Mouse (Mus musculus): ENCODE results near the gene Ciapin1.
"Not testable (repeated sequence)": the region's sequence is repeated elsewhere in the genome, so short reads cannot be mapped to it uniquely, and the experiment has no call there.

Gene Ciapin1

DNA sequence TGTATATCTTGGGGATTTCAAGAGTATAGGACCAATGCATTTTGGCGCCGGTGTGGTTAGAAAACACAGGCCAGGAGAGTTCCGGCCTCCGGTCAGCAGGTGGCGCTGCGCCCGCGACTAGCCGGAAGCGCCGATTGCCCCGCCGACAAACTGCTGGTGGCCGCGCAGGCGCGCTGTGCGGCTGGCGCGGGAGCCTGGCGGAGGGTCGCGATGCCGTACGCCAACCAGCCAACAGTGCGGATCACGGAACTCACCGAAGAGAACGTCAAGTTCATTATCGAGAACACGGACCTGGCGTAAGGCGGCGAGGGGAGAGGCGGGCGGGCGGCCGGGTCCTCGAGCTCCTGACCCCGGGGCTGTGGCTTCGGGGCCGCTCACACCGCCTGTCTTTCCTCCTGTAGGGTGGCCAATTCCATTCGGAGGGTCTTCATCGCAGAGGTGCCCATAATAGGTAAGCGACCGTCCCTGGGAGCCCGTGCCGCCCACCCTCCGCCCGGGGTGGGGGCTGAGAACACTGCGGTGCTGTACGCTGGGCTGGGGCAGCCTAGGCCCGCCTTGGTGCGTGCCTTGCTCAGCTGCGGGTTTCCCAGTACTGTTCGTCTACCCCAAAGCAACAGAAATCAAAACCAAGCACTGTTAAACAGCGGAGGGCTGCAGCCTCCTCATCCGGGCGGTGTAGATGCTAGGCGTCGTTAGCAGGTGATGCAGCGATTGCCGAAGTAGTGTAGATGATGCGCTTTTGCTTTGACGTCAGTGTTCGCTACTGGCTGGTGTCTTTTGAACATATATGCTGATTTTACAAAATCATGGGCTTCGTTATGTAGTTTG is 19.4 kb upstream of the Ciapin1 start, which contains the start of gene Polr2c:
Gene Polr2c (plus strand): TSS at position 105 of the 828 bp plus-strand sequence.
- in situ Hi-C loops (cut with MboI, MseI), result no loop called here

DNA sequence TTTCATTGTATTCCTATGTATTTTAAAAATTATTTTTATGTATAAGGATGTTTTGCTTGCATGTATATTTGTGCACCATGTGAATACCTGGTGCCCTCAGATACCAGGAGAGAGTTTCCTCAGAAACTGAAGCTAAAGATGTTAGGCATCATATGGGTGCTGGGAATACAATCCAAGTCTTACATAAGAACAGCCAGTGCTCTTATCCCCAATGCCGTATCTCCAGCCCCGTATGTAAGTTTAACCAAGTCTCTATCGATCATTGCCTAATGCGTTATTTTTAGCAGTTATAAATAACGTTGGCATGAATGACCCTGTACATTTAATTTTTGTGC is 18.8 kb upstream of the Ciapin1 start:
- in situ Hi-C loops (cut with MboI, MseI), result no loop called here

DNA sequence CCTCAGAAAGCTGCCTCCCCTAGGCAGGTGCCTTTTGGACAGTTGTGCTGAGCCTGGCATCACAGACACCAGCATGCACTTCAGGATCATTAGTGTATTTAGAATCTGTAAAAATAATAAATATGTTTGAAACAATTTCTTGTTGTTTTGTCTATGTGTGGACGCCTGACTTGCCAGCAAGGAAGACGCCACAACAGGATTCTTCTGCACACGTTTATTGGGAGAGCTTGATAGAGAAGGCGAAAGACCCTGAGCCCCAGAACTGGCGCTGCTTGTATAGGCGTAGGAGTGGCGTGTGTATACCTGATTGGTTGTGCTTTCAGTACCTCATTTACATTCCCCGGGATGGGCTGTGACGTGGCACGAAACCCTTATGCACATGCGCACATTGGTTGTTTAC is 16.6 kb upstream of the Ciapin1 start:
- in situ Hi-C loops (cut with MboI, MseI), result not testable (repeated sequence)

DNA sequence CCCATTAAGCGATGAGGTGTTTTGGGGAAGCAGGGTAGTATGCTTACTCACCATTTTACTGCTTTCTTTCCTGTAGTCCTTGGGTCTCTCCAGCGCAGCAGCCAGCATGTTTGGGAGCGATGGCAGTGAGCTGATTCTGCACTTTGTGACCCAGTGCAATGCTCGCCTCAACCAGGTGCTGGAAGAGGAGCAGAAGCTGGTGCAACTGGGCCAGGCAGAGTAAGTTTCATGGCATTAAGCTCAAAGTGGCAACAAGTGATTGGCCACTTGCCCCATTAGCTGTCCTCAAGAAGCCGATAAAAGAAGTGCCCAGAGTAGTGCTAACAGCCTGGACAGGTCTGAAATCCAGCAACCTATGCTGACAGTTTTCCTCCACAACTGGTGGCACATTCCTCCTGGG is 11.9 kb upstream of the Ciapin1 start:
- in situ Hi-C loops (cut with MboI, MseI), result no loop called here

DNA sequence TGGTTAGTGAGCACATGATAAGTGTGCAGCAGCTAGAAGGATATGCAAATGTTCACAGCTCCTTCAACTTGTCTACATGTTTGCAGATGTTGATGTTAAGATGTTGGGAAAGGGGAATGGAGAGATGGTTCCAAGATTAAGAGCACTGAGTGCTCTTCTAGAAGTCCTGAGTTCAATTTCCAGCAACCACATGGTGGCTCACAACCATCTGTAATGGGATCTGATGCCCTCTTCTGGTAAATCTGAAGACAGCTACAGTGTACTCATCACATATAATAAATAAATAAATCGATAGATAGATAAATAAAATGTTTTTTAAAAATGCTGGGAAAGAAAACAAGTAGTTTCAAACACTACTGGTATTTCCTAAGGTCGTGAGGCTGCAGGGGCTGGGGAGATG is 3.0 kb upstream of the Ciapin1 start:
- in situ Hi-C loops (cut with MboI, MseI), result no loop called here

DNA sequence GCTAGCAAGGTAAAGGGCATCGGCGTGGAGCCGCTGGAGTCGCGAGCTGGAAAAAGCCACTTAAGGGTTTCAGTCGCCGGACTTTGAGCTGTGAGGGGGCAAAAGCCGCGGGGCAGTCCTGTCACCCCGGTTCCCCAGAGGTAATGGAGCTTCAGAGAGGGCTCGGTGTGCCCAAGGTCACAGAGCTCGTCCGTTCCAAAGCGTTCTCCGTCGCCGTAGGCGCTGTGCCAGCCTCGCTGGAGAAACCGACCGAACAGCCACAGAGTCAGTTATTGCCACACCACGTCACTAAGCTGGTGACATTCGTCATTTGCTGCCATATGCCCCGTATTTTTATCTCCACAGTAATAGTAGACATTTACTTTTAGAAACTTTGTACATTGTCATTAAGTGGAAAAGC is 442 bp upstream of the Ciapin1 start:
- in situ Hi-C loops (cut with MboI, MseI), result no loop called here

DNA sequence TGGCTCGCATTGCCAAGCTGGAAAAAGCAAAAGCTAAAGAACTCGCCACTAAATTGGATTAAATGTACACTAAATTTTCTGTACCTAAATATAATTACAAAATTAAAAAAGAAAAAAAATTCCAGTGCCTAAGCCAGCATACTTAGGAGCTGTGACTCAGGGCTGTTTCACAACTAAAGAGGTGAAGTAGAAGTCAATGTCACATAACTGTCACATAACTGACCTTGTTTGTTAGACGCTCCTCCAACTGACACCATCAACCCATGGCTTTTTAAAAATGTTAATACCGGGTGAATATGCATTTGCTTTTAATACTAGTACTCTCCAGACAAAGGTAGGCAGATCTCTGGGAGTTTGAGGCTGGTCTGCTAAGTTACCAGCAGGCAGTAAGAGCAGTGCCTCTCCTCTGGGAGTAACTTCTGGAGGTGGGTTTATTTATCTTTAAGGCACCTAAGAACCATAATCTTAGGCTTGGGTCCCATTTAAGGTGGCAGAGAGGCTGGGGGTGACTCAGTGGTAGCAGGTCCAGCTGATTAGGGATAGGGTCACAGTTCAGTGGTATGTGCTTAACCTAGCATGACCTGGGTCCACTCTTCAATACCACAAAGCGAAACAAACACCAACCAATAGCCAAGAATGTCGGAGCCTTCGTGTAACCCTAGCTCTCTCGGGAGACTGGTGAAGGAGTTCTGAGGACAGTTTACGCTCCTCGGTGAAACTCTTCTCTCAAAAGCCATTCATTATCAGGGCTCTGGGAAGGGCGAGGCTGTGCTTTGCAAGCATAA is 1.5 kb downstream of the Ciapin1 start:
- in situ Hi-C loops (cut with MboI, MseI), result no loop called here

DNA sequence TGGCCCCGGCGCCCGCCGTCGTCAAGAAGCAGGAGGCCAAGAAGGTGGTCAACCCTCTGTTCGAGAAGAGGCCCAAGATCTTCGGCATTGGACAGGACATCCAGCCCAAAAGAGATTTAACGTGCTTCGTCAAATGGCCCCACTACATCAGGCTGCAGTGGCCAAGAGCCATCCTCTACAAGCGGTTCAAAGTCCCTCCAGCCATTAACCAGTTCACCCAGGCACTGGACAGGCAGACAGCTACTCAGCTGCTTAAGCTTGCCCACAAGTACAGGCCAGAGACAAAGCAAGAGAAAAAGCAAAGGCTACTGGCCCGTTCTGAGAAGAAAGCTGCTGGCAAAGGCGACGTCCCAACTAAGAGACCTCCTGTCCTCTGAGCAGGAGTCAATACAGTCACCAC is 2.4 kb downstream of the Ciapin1 start:
- in situ Hi-C loops (cut with MboI, MseI), result not testable (repeated sequence)

DNA sequence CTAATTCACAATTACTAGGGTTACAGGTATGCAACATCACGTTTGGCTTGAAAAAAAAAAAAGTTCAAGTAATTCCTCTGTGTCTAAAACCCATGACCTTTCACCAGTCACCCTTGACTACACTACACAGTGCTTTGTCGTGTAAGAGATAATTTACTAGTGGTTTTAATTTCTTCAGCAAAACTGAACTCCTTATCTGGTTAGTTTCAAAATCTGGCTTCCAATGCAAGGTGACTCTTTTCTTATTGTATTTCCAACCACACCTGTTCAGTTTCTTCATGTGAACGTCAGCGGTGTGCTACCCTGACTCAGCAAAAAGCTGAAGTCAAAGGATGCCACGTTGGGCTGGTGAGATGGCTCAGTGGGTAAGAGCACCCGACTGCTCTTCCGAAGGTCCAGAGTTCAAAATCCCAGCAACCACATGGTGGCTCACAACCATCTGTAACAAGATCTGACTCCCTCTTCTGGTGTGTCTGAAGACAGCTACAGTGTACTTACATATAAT is 4.2 kb downstream of the Ciapin1 start:
- in situ Hi-C loops (cut with MboI, MseI), result not testable (repeated sequence)

DNA sequence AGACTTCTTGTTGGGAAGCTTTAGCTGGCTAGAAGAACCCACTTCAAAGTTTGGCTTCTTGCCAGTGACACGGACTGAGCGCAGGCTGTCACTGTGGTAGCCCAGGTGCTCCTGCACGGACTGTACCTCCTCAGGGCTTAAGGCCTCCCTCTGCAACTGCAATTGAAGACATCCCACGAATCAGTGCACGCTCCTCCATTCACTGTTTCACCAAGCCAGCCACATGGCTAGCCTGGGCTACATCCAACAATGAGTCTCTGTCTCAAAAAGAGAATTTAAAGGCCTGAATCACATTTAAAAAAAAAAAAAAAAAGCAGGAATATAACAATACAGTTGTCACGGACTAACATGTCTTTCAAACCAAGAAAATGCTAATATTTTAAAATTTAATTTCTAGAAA is 9.9 kb downstream of the Ciapin1 start:
- in situ Hi-C loops (cut with MboI, MseI), result no loop called here

DNA sequence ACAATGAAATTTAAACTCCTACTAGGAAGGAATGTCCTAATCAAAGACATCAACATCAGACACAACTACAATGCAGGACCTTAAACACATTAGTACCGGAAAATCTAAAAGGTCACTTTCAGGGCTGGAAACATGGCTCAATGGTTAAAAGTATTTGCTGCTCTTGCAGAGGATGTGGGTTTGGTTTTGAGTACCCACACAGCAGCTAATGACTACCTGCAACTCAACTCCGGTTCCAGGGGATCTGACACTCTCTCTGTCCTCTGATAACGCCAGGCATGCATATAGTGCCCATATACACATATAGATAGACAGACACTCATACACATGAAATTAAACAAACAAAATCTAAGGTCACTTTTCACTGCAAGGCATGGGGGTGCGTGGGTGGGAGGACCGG is 11.9 kb downstream of the Ciapin1 start:
- in situ Hi-C loops (cut with MboI, MseI), result no loop called here

DNA sequence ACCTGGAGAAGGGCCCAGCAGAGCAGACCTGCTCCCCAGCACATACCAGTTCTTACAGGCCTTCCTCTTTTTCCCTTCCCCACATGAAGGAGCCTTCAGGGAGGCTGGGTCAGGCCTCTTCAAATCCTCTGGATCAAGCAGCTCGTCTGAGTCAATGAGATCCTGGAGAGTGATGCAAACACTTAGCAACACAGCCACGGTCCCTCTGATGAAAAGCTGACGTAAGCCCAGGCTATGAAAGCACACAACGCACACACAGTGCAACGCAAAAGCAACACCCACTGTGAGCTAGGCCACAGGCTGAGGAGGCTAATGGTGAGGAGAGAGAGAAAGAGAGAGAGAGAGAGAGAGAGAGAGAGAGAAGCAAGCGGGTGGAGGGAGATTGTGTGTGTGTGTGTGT is 13.0 kb downstream of the Ciapin1 start:
- in situ Hi-C loops (cut with MboI, MseI), result no loop called here

DNA sequence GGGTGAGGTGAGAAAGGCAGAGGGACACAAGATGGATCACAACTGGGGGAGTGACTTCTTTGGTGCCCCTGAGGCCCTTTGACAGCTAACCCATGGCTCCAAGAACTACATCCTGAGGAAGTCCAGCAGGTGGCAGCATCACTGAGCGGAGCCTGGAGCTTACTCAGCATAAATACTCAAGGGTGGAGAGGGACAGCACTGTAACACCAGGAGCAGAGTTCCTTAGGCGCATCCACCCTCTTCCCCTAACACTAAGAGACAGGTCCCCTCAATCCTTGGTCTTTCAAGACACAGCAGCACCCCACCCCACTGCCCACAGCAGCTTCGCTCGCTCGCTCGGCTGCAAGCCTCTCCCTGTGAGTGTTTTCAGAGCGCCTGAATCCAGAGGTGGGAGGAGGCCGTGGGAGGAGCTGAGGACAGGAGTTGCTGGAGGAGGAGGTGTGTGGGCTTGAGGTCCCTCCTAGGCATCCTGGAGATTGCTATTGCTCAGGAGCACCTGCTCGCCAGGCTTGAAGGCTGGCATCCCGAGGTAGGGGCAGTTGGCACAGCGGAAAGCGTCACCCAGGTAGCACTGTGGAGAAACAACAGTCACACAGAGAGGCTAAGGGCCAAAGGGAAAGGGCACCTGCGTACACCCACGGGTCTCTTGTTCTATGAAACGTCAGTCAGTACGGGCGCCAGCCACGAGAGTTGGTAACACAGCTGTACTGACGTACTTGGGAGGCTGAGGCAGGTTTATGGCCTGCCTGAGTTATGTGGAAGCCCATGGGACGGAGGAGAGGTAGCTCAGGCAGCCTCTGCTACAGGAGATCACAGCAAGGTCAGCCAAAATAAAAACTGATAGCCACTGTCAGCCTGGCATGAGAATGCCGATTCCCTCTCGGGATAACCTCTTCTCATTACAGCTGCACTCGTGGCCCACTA is 15.3 kb downstream of the Ciapin1 start:
- in situ Hi-C loops (cut with MboI, MseI), result loop anchor here (5.0 to 25.0 kb wide), 3 partner anchors 84 to 1464 kb away; no protein-coding TSS in a partner anchor

DNA sequence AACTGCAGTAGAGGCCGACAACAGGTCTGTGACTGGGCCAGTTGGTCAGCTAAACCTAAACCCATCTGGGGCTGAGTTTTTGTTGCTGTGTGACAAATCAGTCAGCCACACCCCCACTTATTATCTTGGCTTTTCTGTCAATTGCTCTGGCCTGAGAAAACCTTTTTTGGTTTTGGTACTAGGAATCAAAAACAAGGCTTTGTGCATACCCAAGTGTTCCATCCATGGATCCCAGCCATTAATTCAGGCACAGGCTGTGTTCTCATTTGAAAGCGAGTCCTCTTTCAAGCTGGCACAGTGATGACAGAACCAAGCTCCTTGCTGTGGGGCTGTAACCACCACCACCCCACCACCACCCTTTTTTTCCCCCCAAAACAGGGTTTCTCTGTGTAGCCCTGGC is 16.8 kb downstream of the Ciapin1 start:
- in situ Hi-C loops (cut with MboI, MseI), result loop anchor here (5.0 to 25.0 kb wide), 3 partner anchors 86 to 1466 kb away; no protein-coding TSS in a partner anchor

DNA sequence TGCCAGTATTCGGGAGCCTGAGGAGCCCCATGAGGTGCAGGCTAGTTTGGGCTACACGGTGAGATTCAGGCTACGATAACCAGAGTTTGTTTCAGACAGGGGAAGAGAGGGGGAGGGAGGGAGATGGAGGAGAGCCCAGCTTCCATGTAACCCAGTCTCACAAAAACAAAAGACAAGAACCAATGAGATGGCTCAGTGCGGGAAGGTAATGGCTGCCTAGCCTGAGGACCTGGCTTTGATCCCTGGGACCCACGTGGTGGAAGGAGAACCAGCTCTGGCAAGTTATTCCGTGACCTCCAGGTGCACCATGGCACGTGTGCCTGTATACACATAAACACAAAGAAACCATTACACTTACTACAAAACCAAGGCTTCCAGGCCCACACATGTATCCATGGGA is 17.6 kb downstream of the Ciapin1 start:
- in situ Hi-C loops (cut with MboI, MseI), result loop anchor here (5.0 to 25.0 kb wide), 3 partner anchors 87 to 1467 kb away; no protein-coding TSS in a partner anchor

DNA sequence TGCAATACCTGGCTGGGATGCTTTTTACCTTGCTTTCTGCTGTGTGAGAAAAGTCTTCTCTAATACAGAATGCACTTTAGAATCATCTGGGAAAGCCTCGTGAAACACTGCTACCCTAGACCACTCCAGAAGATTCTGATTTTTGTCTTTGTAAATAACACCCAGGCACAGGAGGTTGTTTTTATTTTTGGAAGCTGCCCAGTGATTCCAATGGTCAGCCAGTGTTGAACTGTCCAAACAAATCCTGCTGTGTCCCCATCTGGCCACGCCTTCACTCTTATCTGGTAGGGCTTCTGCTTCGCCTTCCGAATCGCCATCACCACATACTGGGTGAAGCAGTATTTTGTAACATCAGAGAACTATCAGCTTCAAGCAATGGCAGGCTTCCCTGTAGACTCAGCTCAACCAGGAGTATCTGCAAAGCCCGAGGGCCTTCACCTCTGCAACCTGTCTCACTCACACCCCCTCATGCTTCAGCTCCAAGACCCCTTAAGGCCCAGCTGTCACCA is 18.4 kb downstream of the Ciapin1 start:
- in situ Hi-C loops (cut with MboI, MseI), result loop anchor here (5.0 to 25.0 kb wide), 4 partner anchors 63 to 1468 kb away; no protein-coding TSS in a partner anchor

DNA sequence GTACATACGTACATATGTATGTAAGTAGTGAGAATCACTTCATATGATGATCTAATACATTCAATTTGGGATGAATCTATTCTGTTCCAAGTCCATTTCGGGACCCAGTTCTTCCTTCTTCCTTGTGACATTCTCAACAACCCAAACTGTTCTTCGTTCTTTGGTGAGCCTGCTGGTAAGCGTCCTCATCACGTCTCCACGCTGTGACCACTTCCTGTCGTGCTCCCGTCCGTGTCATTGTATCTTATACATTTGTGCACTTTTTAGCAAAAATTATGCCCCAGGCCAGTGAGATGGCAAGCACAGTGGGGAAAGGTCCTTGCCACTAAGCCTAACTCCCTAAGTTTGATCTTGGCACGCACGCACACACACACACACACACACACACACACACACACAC is 20.2 kb downstream of the Ciapin1 start:
- in situ Hi-C loops (cut with MboI, MseI), result loop anchor here (5.0 to 25.0 kb wide), 2 partner anchors 64 to 1469 kb away; no protein-coding TSS in a partner anchor

DNA sequence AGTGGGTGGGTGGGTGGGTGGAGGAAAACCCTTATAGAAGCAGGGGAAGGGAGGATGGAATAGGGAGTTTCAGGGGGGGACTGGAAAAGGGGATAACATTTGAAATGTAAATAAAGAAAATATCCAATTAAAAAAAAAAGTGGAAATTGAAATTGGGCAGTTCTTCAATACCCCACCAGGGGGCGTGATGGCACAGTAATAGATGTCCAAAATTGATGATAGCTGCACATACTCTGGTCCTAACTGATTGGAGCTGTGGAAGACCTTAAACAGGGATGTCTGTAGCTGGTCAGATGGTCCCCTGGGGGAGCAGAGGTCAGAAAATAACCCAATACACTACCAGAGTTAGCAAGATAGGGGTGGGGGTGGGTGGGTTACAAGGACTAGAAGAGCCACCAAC is 23.6 kb downstream of the Ciapin1 start:
- in situ Hi-C loops (cut with MboI, MseI), result loop anchor here in 1 of 2 experiments (25.0 kb wide), 1 partner anchor 1473 kb away; no protein-coding TSS in a partner anchor

DNA sequence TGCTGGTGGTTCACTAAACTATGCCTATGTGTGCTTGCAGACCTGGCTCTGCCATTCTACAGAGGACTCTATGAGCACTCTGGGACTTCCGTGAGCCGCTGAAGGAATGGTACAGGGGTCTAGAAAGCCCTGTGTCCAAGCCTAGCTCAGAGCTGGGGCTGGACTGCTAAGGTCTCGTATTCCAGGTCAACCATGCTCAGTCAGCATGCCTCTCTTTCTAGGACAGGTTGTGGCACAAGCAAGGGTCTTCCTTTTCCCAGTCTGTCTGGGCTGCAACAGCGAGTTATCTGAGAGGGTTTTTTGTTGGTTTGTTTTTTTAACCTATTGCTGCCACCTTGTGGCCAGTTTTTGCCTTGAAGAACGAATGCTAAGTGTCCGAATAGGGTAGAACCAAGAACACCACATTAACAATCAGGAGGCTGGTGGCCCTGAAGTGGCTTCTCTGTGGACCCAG is 25.5 kb downstream of the Ciapin1 start:
- in situ Hi-C loops (cut with MboI, MseI), result loop anchor here in 1 of 2 experiments (25.0 kb wide), 1 partner anchor 1475 kb away; no protein-coding TSS in a partner anchor

DNA sequence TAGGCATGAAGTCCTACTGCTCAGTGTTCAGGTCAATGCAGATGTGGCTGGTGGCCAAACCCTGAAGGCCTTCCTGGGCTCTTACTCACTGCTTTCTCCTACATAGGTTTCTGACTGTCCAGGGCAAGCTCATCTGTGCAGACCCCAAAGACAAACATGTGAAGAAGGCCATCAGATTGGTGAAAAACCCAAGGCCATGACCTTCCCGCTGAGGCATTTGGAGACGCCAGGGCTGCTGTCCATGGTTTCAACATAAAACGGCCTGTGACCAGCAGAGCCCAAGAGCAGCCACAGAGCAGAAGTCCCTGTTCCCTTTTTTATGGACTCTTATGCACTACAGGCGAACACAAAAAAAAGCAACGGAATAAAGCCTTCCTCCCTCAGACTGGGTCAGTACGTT is 26.5 kb downstream of the Ciapin1 start:
- in situ Hi-C loops (cut with MboI, MseI), result loop anchor here in 1 of 2 experiments (25.0 kb wide), 1 partner anchor 1476 kb away; no protein-coding TSS in a partner anchor

DNA sequence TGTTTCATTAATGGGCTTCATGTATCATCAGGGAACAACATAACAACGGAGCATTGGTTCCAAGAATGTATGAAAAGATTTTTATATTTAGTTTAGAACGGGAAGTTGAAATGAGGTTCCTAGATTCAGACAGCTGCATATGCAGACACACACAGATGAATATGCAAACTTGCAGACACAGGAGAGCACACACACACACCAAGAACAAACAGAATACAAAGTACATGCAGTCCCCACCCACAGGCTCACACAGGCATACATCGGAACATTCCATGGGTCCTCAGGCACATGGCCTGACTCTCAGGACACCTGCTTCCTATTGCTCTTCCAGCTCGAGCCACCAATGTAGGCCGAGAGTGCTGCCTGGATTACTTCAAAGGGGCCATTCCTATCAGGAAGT is 27.3 kb downstream of the Ciapin1 start:
- in situ Hi-C loops (cut with MboI, MseI), result loop anchor here in 1 of 2 experiments (25.0 kb wide), 1 partner anchor 1476 kb away; no protein-coding TSS in a partner anchor
